Mouse (Mus musculus) forebrain, embryonic 16.5 days (tissue): ENCODE results near the gene Ints6l. TPM values are rescaled to one million over a fixed set of nuclear protein-coding genes. Genes with fewer than 3 reads are reported as not detected.
A peak's percentile ranks its signal among the peaks of the same experiment; 100 is the strongest.

Experiments used
- ATAC-seq: fragments of 200-750 bp; cut with Nextera tagmentation; 2 replicates; pipeline ENCODE4 v1.8.0; 2017; ENCODE audit warnings: mild to moderate bottlenecking, moderate library complexity
- H3K27ac ChIP-seq: fragments of 300-500 bp; sonication (generic); 2 replicates; pipeline ENCODE4 v1.5.1; 2014; ENCODE audit warnings: low read length, control low read depth
- H3K27me3 ChIP-seq: fragments of 300-500 bp; sonication (generic); replicated peaks from 2 replicates; pipeline ENCODE4 v1.6.1; 2014; ENCODE audit warnings: low read length; ENCODE audit not compliant: control insufficient read depth, insufficient read depth
- H3K36me3 ChIP-seq: fragments of 300-500 bp; sonication (generic); 2 replicates; pipeline ENCODE4 v1.6.1; 2014; ENCODE audit not compliant: control insufficient read depth, insufficient read depth
- H3K4me1 ChIP-seq: fragments of 300-500 bp; sonication (generic); replicated peaks from 2 replicates; pipeline ENCODE4 v1.6.1; 2014; ENCODE audit warnings: low read length; ENCODE audit not compliant: control insufficient read depth, insufficient read depth
- H3K4me2 ChIP-seq: fragments of 300-500 bp; sonication (generic); 2 replicates; pipeline ENCODE4 v1.6.1; 2014; ENCODE audit warnings: mild to moderate bottlenecking, low read length, control low read depth
- H3K4me3 ChIP-seq: fragments of 300-500 bp; sonication (generic); replicated peaks from 2 replicates; pipeline ENCODE4 v1.5.1; 2014; ENCODE audit warnings: mild to moderate bottlenecking, low read length, control low read depth
- H3K9ac ChIP-seq: fragments of 300-500 bp; sonication (generic); replicated peaks from 2 replicates; pipeline ENCODE4 v1.6.1; 2014; ENCODE audit warnings: low read depth, low read length, control low read depth
- H3K9me3 ChIP-seq: fragments of 300-500 bp; sonication (generic); 2 replicates; pipeline ENCODE4 v1.6.1; 2016; ENCODE audit warnings: low read length; ENCODE audit not compliant: control insufficient read depth
- WGBS: fragments of 180-500 bp; shearing (Covaris S2); extraction: QIAGEN DNeasy Blood & Tissue Kit; methylation state at CpG from one replicate; pipeline ENCODE4 v1.1.7; 2014; 5-methylcytosine and 5-hydroxymethylcytosine counted together
- polyA plus RNA-seq: library from polyadenylated mRNA; unstranded; fragments of >200 nt; fragmentation: Nextera tagmentation; extraction: Ambion mirVana; gene quantifications from 2 replicates; pipeline ENCODE4 v1.2.1, GENCODE M21; 2015

Ints6l gene
- polyA plus RNA-seq = 16.8 and 18.2 TPM in 2 replicates

DNA sequence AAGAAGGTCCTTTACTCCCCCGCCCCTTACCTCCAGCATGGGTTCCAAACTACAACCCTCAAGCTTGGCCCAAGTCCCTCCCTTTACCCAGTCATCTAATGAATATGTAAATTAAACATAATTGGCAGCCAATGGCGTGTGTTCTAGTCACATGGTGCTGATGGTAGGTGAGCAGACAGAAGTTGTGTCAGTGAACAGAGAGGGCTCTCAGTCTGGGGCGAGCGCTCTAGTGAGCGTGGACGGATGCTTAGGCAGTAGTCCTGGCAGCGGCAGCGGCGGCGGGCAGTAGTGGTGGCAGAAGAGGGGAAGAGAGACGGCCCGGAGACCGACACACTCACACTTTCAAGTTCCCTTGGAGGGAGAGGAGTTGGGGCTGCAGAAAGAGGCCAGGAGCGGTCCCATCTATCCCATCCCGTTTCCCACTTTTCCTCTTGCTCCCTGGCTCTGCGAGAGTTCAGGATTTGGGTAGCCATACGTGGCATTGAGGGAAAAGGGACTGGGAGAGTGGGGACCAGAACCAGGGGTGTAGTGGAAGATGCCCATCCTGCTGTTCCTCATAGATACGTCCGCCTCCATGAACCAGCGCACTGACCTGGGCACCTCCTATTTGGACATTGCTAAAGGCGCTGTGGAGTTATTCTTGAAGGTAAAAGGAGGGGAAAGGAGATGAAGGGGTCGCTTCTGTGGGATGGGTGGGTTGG, at the start of gene Ints6l:
TSS of gene Ints6l (plus strand) at position 187 of the 701 bp plus-strand sequence.
- ATAC-seq = peak; percentile 80
- peak within 1 kb of the TSS; percentile 93 for H3K27ac ChIP-seq
- no peaks in the 10 kb centered on the region for H3K27me3 ChIP-seq
- H3K4me3 ChIP-seq = peak within 1 kb of the TSS; percentile 59
- peak within 1 kb of the TSS; percentile 75 for H3K9ac ChIP-seq
- 0 out of 2 replicates have a peak, but pooled peaks cover 4% of the 10 kb centered on the region for H3K4me1 ChIP-seq
- peak within 1 kb of the TSS; percentile 62 for H3K4me2 ChIP-seq
- H3K36me3 ChIP-seq = no peaks in the 10 kb centered on the region
- 19% methylated on average over 20 of the region's 22 CpGs for WGBS
- no peaks in the 10 kb centered on the region for H3K9me3 ChIP-seq

DNA sequence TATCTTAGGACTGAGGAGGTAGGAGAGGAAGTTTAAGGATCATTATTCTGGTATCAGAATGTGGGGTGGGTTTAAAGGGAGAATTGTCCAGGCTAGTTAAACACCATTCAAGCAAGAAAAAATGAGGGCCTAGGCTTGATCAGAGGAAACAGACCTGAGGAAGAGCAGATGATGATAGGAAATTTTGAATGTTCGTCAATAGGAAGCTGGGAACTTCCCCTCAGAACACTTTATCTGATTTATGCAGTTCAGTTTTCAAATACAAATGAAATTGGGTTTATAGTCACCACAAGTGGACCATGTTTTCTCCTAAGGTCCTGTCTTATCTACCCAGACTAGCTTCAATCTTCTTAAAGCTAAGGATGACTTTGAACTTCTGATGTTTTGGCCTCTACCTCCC, 49.2 kb upstream of the Ints6l start:
- Histone ChIP-seq H3K4me1 (no peaks in the 10 kb centered on the region), H3K9ac (no peak overlapping the region), H3K4me2 (no peak overlapping the region), H3K4me3 (no peak overlapping the region), H3K27me3 (no peaks in the 10 kb centered on the region), H3K27ac (no peak overlapping the region), H3K36me3 (no peaks in the 10 kb centered on the region), H3K9me3 (no peaks in the 10 kb centered on the region)
- no peak for ATAC-seq
- 71% methylated on average over 1 of the region's 1 CpGs for WGBS

DNA sequence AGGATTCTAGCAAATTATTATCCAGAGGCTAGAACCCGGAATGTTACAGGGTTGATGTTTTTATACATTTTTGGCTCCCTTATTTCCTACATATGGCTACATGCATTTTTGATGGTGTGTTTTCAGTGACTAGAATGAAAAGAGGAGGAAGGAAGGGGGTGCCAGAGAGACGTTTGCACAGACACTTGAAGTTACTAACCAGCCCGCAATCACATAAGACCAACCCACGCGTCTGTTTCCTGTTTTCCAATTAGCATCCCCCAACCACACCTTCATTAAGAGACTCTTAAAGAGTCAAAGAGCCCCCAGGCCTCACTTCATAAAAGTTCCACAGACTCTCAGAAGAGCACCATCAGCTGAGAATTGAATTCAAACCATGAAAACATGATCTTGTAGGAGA, 48.5 kb upstream of the Ints6l start:
- Histone ChIP-seq H3K4me1 (no peaks in the 10 kb centered on the region), H3K27ac (no peak overlapping the region), H3K27me3 (no peaks in the 10 kb centered on the region), H3K36me3 (no peaks in the 10 kb centered on the region), H3K9ac (no peak overlapping the region), H3K9me3 (no peaks in the 10 kb centered on the region), H3K4me3 (no peak overlapping the region), H3K4me2 (no peak overlapping the region)
- no peak for ATAC-seq
- 32% methylated on average over 5 of the region's 5 CpGs for WGBS

DNA sequence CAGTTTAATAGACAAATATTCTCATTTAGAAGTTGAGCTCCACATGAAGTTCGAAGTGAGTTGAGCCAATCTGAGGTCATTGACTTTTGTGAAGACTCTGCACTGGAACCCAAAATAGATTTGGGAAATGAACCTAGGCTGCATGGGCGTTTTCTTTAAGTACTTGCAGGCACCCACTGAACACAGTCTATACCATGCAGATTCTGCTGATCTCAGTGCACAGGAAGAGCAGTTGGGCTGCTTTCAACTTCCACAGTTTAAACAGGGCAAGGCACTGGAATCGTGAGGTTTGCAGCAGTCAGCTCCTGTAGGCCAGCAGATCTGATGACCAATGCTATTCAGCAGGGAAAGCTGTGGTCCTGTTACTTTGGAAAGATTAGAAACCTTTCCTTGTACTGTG, 38.4 kb upstream of the Ints6l start:
- Histone ChIP-seq H3K4me2 (no peak overlapping the region), H3K4me3 (no peak overlapping the region), H3K9ac (no peak overlapping the region), H3K4me1 (no peaks in the 10 kb centered on the region), H3K27me3 (no peaks in the 10 kb centered on the region), H3K27ac (no peak overlapping the region), H3K9me3 (no peaks in the 10 kb centered on the region), H3K36me3 (no peaks in the 10 kb centered on the region)
- WGBS = 70% methylated on average over 3 of the region's 3 CpGs
- no peak for ATAC-seq

DNA sequence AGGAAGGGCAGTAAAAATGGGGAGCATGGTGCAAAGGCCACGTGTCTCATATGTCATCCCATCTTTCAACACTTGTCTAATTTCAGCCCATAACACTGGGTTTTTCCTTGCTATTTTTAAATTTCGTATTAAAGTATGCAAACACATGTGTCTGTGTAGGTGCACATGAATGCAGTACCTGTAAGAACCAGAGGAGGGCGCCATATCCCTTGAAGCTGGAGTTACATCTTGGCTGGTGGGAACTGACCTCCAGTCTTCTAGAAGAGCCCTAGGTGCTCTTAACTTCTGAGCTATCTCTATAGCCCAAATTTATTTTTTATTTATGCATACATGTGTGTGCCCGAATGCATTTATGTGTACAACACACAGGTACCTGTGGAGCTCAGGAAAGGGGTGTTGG, 37.1 kb upstream of the Ints6l start:
- Histone ChIP-seq H3K4me1 (no peaks in the 10 kb centered on the region), H3K4me2 (no peak overlapping the region), H3K36me3 (no peaks in the 10 kb centered on the region), H3K27me3 (no peaks in the 10 kb centered on the region), H3K27ac (no peak overlapping the region), H3K9ac (no peak overlapping the region), H3K9me3 (no peaks in the 10 kb centered on the region), H3K4me3 (no peak overlapping the region)
- ATAC-seq = no peak
- 76% methylated on average over 4 of the region's 4 CpGs for WGBS

DNA sequence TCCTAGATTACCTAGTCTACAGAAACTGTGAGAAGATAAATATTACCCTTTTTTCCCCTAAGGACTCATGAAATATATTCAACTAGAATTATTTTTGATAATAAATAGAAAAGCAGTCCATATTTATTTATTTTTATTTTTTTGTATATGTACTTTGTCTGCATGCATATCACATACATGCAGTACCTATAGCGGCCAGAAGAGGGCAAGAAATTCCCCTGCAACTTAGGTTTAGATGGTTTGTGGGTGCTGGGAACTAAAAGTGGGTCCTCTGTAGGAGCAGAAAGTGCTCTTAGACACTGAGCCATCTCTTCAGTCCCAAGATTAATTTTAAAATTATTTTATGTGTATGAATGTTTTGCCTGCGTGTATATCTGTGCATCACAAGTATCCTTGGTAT, 24.1 kb upstream of the Ints6l start:
- Histone ChIP-seq H3K27me3 (no peaks in the 10 kb centered on the region), H3K4me1 (no peaks in the 10 kb centered on the region), H3K9ac (no peak overlapping the region), H3K4me2 (no peak overlapping the region), H3K36me3 (no peaks in the 10 kb centered on the region), H3K4me3 (no peak overlapping the region), H3K9me3 (no peaks in the 10 kb centered on the region), H3K27ac (no peak overlapping the region)
- 45% methylated on average over 2 of the region's 2 CpGs for WGBS
- ATAC-seq = no peak

DNA sequence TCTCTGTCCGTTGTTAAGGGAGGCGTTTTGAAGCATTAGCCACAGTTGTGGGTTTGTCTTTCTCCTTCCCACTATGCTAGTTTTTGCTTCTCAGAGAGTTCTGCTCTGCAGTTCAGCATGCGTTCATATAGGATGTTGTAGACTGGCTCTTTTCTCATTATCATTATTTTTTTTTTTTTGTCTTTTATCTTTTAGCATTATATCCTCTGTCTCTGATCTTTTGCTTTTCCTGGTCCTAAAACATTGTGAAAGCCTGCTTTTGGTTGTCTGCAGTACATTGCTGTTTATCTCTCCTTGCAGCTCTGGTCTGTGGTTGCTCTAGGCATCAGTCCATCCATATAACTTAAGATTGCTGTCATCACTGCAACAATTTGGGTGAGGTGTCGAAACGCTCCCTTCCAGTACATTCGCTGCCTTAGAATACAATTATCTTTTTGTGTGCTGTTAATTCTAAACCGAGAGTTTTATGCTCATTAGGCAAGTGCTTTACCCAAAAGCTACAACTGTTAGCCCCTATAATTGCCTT, 18.8 kb upstream of the Ints6l start:
- H3K36me3 ChIP-seq = no peaks in the 10 kb centered on the region
- 57% methylated on average over 7 of the region's 7 CpGs for WGBS
- no peak overlapping the region for H3K4me3 ChIP-seq
- no peak overlapping the region for H3K4me2 ChIP-seq
- H3K4me1 ChIP-seq = no peaks in the 10 kb centered on the region
- no peak overlapping the region for H3K9ac ChIP-seq
- H3K27me3 ChIP-seq = no peaks in the 10 kb centered on the region
- no peak for ATAC-seq
- H3K27ac ChIP-seq = no peak overlapping the region
- no peaks in the 10 kb centered on the region for H3K9me3 ChIP-seq

DNA sequence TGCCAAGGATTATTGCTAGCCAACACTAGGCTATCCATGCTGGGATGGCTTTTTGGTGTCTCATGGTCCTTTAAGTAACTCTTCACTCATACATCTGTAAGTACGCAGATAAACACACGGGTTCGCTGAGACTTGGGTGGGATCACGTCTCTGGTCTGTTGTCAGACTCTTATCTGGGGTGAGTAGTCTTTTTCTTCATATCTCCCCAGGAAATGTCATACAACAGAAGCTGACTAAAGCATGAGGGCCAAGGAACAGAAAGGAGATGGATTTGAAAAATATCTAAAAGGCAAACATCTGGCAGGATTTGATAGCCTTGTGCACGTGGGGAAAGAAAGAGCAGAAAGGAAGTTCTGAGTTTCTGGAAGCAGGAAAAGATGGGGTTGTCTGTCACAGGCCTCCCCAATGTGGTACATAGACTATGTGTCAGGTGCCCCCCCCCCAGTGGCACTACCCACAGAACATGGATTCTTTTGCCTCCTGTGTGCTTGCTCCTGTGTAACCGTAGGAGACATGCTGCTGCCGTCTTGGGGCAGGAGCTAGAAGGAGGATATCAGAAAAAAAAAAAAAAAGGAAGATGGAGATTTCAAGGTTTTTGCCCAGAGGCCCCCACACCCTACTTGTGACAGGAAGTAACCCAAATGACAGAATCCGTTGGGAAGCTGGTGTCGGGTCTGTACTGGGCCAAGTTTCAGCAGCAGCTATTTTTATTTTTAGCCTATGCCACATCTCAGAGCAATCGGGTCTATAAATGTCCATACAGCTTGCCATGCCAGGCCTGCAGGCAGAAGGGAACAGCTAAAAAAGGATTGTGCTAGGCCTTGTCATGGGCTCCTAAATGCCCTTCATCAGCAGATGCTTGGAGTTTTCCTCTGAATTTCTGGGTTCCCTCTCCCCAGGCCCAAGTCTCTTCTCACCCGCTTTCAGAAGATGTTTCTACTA, 7.9 kb upstream of the Ints6l start:
- Histone ChIP-seq H3K4me1 (no peaks in the 10 kb centered on the region), H3K27ac (no peak overlapping the region), H3K4me3 (no peak overlapping the region), H3K27me3 (no peaks in the 10 kb centered on the region), H3K4me2 (no peak overlapping the region), H3K9me3 (no peaks in the 10 kb centered on the region), H3K36me3 (no peaks in the 10 kb centered on the region), H3K9ac (no peak overlapping the region)
- ATAC-seq = no peak
- WGBS = 82% methylated on average over 11 of the region's 11 CpGs

DNA sequence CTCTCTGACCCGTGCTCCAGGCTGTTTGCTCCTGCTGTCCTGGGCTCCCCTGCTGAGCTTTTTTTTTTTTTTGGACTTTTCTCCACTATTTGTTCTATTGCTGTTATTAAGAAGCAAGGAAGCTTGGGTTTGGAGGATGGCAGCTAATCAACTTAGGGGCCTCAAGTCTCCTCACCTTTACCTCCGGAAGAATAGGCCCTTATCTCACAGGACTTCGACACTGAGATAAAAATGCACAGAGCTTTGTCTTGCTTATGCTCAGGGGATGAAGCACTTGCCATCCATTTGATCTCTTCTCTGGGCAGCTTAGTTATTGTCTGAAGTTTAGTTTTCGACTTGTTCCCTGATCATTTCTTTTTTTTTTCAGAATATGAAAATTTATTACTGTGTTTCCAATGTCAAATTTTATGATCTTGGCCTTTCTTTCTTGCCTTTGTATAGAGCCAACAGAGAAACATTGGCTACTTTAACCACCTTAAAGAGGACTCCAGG, 7.1 kb upstream of the Ints6l start, which contains the start of gene Gm2174:
TSS of gene Gm2174 (plus strand) at position 442 of the 492 bp plus-strand sequence.
- Histone ChIP-seq H3K4me1 (no peaks in the 10 kb centered on the region), H3K36me3 (no peaks in the 10 kb centered on the region), H3K27ac (no peak within 1 kb of the TSS), H3K27me3 (no peaks in the 10 kb centered on the region), H3K4me2 (no peak within 1 kb of the TSS), H3K9me3 (no peaks in the 10 kb centered on the region), H3K9ac (no peak within 1 kb of the TSS), H3K4me3 (no peak within 1 kb of the TSS)
- ATAC-seq = no peak
- 77% methylated on average over 4 of the region's 4 CpGs for WGBS
